Mouse (Mus musculus) NIH3T3 (cell line): ENCODE results near the gene Wscd1.

Experiments used
- DNase-seq: peaks from one replicate; pipeline ENCODE4 v3.0.0-alpha.2; 2012; ENCODE audit warnings: low read depth

Gene Wscd1

DNA sequence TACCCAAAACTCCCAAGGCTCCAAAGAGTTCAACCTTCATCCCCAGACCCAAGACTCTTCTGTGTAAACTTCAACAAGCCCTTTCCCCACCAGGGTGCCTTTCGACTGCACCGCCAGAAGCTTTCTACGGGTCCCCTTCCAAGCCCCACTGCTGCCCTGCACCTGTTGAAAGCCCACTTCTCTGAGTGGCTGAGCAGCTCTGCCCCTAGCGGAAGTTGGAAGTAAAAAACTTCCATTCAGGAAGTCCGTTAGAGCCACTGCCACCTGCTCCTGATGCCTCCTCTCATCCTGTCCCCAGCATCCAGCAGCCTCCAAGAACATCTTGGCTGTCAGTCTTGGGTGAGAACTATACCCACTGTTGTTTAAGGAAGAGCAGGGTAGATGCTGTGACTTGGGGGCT, at the start of gene Wscd1:
Gene Wscd1, plus strand, starts transcription at position 250 of the 400 bp plus-strand sequence.
- DNase-seq, result no peak

DNA sequence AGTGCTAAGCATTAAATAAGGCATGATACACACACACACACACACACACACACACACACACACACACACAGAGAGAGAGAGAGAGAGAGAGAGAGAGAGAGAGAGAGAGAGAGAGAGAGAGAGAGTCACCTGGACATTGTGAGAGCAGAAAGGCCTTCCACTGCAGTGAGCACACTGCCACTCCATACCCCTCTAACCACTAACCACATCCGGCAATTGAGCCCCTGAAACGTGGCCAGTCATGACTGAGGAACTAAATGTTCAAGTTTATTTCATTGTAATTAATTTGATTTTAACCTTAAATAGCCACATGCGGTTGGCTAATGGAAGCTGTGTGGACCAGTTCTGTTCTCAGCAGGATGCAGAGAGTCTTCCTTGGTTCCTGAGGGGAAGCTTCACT, 21.7 kb upstream of the Wscd1 start:
- no peak for DNase-seq

DNA sequence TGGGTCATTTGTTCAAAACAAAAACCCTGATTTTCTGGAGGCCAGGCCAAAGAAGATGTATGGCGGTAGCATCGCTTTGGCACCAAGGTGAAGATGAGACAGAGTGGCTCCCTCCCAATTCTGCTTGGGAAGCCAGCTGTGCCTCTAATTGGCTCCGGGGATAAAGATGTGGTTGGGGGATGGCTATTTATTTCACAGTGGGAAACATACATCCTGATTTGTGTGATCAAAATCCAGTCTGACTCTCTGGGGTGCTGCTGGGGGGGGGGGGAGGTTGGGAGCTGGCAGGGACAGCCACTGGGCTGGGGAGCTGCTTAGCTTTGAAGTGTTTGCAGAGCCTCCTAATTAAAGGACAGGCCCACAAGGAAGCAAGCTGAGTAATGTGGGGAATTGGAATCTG, 20.4 kb upstream of the Wscd1 start:
- DNase-seq, result no peak

DNA sequence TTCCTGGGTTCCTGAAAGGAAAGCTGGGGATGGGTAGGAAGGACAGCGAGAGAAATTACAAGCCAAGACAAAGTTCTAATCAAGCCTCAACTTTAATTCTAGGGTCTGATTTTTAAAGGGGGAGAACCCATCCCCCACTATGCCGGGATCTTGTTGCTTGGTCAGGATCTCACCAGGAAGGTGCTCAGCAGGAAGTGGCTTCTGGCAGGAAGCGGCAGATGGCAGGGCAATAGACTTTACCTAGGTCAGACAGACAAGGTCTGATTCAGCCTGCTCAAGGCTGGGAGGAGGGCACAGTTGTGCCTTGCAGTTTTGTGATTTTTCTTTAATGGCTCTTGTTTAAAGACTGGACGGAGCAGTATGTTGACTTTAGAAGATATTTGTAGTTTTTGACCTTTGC, 15.9 kb upstream of the Wscd1 start:
- DNase-seq, result no peak

DNA sequence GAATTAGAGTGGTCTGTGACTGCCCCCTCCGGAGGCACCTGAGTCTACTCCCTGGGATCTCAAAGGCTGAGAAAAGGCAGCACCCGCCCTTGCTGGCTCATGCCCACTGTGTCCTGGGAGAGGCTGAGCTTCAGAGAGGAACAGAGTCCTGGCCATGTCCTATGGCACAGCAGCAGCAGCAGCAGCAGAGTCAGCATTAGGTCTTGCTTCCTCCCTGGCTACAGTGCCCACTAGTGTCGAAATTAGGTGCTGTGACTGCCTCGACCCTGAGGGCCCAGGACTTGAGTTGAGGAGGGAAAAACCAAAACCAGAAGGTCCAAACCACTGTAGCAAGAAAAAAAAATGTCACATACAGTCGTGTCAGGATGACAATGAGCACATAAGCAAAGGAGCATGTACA, 12.6 kb upstream of the Wscd1 start:
- DNase-seq, result no peak

DNA sequence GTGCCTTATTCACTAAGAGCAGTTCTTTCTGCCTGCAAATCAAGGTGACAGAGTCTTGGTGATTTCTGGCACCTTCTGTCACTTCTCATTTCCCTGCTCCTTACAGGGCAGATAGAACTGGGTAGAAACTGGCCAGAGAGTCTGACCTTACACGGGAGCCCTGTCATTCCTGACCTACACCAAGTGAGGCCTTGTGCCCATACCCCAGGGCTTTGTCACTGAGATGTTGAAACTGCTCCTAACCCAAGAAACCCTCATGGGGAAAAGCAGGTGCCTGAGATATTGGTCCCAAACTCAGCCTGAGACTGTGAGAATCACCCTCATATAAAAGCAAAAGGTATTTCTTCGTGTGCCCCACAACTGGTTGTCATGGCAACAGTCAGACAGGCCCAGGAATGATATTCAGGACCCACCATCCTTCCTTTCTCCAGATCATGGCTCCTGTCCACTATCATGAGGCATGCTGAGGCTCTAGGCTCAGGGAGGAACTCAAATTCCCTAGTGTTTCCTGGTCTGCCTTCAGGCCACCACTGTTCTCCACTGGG, 11.1 kb upstream of the Wscd1 start:
- no peak for DNase-seq

DNA sequence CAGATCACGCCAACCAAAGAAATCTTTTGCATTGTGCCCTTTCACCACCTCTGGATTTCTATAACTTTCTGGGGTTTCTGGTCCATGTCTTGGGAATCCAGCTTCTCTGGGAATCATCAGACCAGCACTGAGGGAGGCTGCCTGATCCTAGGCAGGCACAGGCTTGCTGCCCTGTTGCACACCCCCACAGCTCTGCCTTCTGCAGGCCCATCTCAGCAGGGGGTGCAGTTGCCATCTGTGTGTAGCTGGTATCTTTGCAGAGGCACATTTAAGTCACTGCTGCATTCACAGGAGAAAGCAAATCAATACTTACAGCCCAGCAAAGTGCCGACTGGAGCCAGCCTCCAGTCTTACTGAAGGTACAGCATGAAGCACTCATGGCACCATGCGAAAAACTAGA, 3.8 kb upstream of the Wscd1 start:
- DNase-seq, result no peak

DNA sequence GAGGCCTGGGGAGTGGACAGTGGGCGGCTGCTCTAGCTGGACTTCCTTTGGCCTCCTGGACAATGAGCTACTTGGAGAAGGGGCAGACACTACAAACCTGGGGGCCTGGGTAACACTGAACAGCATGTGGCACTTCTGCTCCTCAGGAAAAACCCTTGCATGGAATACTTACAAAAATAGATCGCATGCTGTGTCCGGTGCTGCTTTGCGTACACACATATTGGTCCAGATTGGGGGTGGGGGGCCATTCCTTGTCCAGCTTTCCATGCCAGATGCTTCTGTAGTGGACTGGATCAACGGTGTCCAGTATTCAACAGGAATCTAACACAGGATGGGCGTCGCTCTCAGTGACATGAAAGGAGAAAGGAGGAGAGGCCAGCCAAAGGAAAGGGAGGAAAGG, 2.0 kb upstream of the Wscd1 start:
- no peak for DNase-seq

DNA sequence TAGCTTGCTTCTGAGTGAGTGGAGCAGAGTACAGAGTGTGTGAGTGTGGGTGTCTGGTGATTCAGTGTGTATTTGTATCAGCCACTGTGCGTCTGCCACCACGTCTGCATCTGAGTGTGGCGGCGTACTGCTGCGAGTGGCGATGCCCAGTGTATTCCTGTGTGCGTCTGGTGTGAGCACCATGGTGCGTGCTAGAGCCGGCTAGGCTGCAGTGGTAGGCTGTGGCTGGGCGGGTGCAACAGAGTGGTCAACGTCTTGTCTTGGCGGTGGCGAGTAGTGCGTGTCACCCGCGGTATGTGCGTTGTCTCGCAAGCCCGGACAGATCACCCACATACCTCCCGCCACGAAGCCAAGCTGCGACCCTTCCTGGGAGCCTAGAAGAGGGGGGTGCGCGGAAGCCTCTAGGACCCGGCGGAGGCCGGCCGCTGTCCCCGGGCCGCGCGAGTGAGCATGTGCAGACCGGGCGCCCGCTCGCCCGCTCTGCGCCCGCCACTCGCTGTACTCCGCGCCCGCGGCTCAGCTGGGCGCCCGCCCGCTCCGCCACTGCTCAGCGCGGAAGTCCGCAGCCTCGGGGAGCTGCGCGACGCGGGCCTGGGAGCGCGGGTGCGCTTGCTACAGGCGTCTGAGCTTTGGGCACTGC, 934 bp downstream of the Wscd1 start:
- DNase-seq, result no peak

DNA sequence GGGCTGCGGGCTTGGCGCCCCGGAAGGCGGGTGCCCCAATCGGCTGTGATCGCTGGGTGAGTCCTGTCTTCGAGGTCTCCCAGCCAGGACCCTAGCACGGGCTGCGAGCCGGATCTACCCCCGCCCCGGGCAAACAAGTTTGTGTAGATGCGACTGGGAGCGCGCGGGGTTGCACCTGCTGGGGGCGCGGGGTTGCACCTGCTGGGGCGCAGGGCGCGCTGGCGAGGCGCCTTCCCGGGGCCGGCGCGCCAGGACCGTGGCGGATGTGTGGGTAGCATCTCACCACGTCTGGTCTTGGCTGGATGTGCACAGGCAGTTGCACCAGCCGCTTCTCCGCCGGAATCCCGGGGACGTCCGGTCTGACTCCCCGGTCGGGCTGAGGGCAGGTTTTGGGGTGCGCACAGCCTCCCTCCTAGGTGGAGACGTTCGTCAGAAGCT, 1.5 kb downstream of the Wscd1 start:
- no peak for DNase-seq

DNA sequence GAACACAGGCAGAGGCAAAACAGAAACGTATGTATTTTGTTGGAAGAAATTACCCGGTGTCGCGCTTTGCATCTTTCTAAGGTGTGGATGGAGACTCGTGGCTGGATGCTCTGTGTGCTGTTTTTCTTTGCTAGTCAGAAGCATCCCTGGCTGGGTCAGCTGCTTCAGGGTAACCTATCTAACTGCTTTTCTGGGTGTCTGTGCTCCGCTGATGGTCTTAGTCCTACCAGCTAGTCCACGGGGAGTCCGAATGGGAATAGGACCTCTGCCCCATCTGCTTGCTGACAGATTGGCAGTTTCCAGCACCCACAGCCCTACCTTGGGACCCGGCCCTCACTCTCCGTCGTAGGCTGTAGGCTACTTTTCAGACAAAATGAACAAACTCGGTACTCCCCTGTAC, 2.0 kb downstream of the Wscd1 start:
- no peak for DNase-seq

DNA sequence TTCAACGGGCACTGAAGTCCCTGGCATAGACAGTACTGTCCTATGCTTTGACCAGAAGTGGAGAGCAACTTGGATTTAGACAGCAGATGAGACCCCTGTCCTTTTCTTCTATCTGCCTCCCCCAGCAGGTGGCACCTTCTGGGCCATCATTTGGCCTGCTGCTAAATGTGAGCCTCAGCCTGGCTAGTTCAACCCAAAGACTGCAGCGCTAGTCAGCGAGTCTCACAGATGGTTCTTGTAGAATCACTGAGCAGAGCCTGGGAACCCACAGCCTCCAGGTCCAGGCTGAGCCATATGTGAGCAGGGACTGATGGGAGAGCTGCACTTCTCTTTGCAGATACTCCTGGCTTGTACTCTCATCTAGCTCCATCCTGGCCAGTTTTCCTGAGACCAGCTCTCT, 2.9 kb downstream of the Wscd1 start:
- DNase-seq, result no peak

DNA sequence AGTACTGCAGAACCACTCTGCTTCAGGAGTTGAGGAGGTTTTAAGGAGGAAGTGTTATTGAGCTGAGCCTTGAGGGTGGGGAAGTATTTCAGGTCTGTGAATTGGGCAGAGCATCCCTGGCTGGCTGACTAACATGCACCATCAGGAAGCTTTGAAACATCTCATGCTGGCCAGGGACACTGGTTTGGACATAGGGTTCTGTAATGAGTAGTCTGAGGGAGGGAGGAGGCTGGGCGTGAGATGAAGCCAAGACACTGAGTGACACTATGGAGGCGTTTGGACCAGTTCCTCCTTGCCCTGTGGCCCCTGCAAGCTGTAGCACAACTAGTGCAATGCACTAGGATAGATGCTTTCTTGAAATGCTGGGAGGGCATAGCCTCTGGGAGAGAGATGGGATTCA, 5.4 kb downstream of the Wscd1 start:
- DNase-seq, result no peak

DNA sequence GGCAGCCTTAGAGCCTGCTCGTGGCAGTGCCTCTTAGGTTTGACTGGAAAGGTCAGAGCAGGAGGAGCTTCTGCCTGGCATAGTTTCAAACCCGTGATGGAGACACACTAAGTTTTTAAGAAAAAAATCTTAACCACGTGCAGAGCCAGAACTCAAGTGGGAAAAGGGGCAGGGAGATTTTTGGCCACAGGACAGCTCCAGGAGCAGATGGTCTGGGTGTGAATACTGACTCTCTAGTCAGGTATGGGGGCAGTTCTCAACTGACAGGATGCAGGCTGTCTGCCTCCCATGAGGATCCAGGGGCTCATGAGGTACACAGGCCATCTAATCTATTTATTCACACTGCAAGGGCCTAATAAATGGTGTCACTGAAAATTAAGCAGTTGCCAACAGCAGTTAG, 6.6 kb downstream of the Wscd1 start:
- no peak for DNase-seq

DNA sequence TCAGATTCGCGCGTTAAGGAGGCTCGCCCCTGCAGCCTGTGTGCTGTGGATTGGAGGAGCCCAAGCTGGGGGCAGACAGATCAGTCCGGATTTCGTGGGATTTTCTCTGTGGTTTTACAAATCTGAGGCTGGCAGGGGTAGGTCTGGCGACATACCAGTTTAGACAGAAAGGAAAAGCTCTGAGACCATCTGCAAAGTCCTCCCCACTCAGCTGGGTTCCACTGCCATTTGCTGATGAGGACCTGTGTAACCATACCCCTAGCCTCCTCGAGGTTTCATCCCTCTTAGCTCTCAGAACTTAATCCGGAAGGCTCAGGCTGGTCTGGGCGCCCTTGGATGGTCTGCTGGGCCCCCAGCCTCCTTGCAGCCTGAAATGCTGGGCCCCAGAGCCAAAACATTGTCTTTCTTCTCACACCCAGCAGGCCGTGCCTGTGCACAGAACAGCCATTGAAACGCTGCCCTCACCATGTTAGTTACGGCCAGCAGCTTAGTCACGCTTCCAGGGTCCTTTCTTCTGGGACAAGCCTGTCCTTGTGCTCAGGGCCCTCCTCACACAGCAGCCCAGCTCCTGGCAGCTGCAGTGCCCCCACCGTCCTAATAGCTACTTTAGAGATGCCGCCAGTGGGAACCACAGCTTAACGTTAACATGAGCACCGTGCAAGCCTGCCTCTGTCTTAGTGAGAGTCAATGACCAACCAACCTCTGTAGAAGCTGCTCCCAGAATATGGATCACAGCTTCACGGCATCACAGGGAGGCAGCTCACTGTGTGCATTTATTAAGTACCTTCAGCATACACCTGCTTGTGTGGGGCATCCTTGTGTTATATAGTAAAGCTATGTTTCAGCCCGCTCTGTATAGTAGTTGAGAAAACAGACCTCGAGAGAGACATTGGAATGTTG, 8.7 kb downstream of the Wscd1 start:
- no peak for DNase-seq

DNA sequence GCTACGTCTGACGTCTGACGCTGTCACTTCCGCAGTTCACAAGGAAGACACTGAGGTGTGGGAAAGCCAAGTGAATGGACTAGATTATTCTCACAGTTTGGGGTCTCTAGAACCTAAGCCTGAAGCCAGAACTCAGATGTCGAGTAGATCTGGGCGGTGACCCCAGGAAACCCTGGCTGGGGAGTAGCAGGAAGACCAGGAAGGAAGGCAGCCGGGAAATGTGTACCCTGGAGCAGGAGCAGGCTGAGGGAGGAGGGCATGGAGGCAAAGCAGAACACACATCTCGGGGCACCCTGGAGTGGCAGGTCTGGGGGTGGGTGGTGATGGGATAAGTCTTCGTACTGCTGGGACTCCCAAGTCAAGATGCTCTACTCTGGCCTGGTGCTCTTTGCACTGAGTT, 11.3 kb downstream of the Wscd1 start:
- DNase-seq, result no peak

DNA sequence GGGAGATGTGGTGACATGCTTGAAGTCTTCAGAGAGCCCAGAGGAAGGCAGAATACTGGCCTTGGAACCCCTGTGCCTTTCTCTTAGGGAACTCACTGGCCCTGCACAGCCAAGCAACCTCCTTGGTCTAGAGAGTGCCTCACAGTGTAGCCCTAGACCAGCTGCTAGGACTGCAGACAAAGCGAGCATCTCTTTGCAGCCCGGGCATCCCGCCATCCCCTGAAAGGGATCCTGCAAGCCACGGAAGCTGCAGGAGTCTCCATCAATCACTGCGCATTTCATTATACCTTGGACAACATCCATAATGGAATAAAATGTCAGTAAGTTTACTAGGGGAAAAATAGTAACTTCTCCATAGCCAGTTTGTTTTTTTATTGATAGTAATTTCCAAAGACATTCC, 13.4 kb downstream of the Wscd1 start:
- DNase-seq, result no peak

DNA sequence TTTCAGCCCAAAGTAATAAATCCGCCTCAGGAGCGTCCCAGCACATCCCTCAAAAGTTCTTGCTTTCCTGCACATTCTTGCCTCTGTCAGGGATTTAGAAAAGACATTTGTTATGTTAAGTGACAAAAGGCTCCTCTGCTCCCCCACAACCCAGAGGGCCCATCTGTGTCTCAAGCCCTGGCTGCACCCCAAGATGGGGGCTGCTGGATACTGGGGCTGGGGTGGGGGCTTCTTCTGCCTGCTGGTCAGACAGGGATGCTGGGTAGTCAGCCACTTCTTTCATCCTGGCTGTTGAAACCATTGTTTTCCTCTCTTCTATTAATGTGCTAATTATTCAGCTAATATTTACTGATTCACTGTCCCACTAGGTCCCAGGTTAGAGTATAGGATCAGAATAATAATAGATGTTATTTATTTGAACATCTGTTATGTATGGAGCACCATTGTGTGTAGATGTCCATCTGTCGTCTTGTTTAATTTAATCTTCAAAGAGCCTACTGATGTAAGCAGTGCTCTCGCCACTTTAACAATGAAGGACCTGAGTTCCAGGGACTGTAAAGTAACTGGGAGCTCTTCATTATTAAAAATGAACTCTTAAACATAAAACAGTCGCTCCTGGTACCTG, 14.0 kb downstream of the Wscd1 start:
- DNase-seq, result no peak

DNA sequence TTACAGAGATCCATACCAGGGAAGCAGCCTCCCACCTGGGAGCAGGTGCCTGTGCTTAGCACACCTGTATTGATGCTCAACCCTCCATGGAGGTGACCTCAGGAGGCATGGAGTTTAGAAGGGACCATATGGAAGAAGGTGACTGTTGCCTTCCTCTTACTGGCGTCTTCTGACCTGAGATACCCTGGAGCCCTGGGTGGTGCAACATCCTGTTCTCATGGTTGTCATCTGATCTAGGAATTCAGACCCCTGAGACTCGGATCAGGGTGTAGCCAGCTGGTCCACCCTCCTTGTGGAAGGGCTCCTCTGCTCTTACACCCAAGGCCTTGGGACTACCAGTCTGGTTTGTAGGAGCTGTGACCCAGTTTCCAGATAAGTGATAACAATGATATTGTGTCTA, 15.0 kb downstream of the Wscd1 start:
- no peak for DNase-seq

DNA sequence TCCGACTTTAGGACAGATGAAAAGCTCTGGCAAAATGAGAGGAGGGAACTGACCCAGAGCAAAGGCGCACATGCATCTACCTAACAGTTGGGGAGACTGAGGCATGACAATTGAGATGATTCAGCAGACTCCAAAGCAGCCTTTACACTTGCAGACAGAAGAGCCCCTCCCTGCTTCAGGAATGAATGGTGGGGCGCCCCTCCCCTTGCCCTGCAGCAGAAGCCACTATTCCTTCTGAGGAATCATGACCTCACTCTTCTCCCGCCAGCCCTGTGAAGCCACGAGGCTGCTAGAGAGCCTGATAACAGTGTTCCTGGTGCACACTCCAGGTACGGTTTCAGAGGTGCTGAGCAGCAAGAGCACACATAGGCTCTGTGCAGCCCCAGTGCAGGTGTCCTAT, 15.6 kb downstream of the Wscd1 start:
- DNase-seq, result no peak

DNA sequence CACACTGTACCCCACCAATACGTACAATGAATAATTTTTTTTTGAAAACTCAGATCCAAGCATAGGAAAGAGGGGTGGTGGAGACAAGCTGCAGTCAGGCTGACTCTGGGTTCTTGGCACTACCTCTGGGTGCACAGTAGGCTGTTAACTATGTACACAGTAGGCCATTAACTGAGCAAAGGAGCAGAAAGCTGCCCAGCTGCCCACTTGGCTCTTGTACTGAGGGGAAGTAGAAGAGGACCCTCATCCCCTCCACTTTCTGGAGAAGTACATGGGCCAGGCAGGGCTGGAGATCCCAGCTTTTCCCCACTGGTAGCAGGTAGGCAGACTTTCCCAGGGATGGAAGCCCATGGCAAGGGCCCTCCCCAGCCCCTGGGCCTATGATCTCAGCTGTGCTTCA, 16.7 kb downstream of the Wscd1 start:
- no peak for DNase-seq

DNA sequence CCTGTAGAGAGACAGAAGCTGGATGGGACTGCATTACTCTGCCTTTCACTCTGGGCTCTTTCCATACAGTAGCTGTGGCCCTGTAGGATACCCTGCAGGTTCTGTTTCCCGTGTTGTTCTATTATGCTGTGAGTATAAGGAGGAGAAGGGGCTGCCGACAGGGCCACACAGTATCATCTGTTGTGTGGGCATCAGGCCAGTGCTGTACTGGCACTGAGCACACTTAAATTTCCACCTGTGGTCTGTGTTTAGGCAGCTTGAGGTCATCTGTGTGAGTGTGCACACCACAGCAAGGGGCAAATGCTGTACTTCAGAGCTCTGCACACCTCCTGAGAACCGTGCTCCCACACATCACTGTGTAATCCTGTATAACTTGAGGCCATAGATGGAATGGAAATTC, 18.0 kb downstream of the Wscd1 start:
- no peak for DNase-seq

DNA sequence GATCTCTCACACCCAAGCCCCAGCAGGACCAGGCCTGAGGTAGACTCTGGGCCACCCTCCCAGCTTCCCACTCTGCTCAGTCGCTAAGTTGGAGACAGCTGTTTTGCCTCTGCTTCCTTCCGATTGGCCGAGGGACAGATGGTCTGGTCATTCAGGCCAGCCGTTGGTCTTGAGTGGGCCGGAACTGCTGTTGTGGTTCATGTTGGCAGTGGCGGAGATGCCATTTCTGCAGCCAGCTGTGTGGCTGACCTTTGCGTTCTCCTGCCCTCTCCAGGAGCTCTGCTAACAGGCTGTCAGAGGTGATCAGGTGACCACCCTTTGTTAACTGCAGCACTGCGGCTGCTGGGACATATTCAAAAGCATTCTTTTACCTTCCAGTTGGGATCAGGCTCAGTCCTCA, 20.0 kb downstream of the Wscd1 start:
- DNase-seq, result no peak
